Mouse (Mus musculus): ENCODE measurements around the gene Rbp4. TPM values are rescaled to one million over a fixed set of nuclear protein-coding genes. Genes with fewer than 3 reads are reported as not detected.

Rbp4 gene
- total RNA-seq, 2 experiments from 2014 or later, result 23.7 to 23.9 TPM

- intact Hi-C loops (cut with DNase I), result no loop called here
- DNase-seq (ENCODE audit: extremely low spot score in 1 of 2, low spot score in 2 of 2), result no peak
- Histone ChIP-seq H3K4me3 (no peak overlapping the region), H3K27ac (no peak overlapping the region)
- TF ChIP-seq CTCF (IDR thresholded peaks at IDR 0.05), result no peak
Measured at GRCm38 (mm10) chr19:38085841-38086240, 39.2 kb downstream of the Rbp4 start.

GRCm38 (mm10) chr19:38082931-38083525, 42.1 kb downstream of the Rbp4 start:
- no peak for DNase-seq (ENCODE audit: extremely low spot score in 1 of 2, low spot score in 2 of 2)
- no peak overlapping the region for H3K4me3 ChIP-seq
- no peak overlapping the region for H3K27ac ChIP-seq
- TF ChIP-seq CTCF (IDR thresholded peaks at IDR 0.05), result no peak
- intact Hi-C loops (cut with DNase I), result no loop called here

GRCm38 (mm10) chr19:38081361-38081760, 43.7 kb downstream of the Rbp4 start:
- H3K4me3 ChIP-seq, result no peak overlapping the region
- H3K27ac ChIP-seq, result no peak overlapping the region
- DNase-seq (ENCODE audit: extremely low spot score in 1 of 2, low spot score in 2 of 2), result no peak
- intact Hi-C loops (cut with DNase I), result no loop called here
- TF ChIP-seq CTCF (IDR thresholded peaks at IDR 0.05), result no peak

- no peak overlapping the region for H3K27ac ChIP-seq
- intact Hi-C loops (cut with DNase I), result loop anchor here (2.0 to 10.0 kb wide), 2 partner anchors 121 to 277 kb away; no protein-coding TSS in a partner anchor
- H3K4me3 ChIP-seq, result no peak overlapping the region
- TF ChIP-seq CTCF (IDR thresholded peaks at IDR 0.05), result no peak
- no peak for DNase-seq (ENCODE audit: extremely low spot score in 1 of 2, low spot score in 2 of 2)
Measured at GRCm38 (mm10) chr19:38077851-38078540, 47.1 kb downstream of the Rbp4 start.

GRCm38 (mm10) chr19:38076251-38076650, 48.8 kb downstream of the Rbp4 start:
- Histone ChIP-seq H3K27ac (no peak overlapping the region), H3K4me3 (no peak overlapping the region)
- DNase-seq (ENCODE audit: extremely low spot score in 1 of 2, low spot score in 2 of 2), result no peak
- TF ChIP-seq CTCF (IDR thresholded peaks at IDR 0.05), result peak; percentile 45
- intact Hi-C loops (cut with DNase I), result loop anchor here (2.0 to 10.0 kb wide), 2 partner anchors 123 to 279 kb away; no protein-coding TSS in a partner anchor

- TF ChIP-seq CTCF (IDR thresholded peaks at IDR 0.05), result no peak
- intact Hi-C loops (cut with DNase I), result loop anchor here (10.0 kb wide), 1 partner anchor 280 kb away; no protein-coding TSS in a partner anchor
- no peak for DNase-seq (ENCODE audit: extremely low spot score in 1 of 2, low spot score in 2 of 2)
- Histone ChIP-seq H3K4me3 (no peak overlapping the region), H3K27ac (no peak overlapping the region)
Measured at GRCm38 (mm10) chr19:38075051-38075450, 50.0 kb downstream of the Rbp4 start.

GRCm38 (mm10) chr19:38073226-38073625, 51.9 kb downstream of the Rbp4 start:
- no peak overlapping the region for H3K4me3 ChIP-seq
- H3K27ac ChIP-seq, result no peak overlapping the region
- DNase-seq (ENCODE audit: extremely low spot score in 1 of 2, low spot score in 2 of 2), result no peak
- no peak for TF ChIP-seq CTCF (IDR thresholded peaks at IDR 0.05)
- intact Hi-C loops (cut with DNase I), result loop anchor here (10.0 kb wide), 1 partner anchor 282 kb away; no protein-coding TSS in a partner anchor

Other genes starting within 250 kb of the Rbp4 start
- gene Myof, start 81.7 kb downstream of the Rbp4 start, total RNA-seq (2021), result 1 to 10 TPM; 4.0 to 8.0 TPM
- under 1 TPM; 0.35 to 0.38 TPM for gene Cep55, start 70.3 kb downstream of the Rbp4 start, total RNA-seq (2021)
- under 1 TPM in 1 of 2 experiments, not detected in 1; 0.25 TPM for gene Ffar4, start 28.2 kb downstream of the Rbp4 start, total RNA-seq (2021)
- under 1 TPM; 0.21 to 0.34 TPM for gene Pde6c, start 7.5 kb upstream of the Rbp4 start, total RNA-seq (2021)
- gene Fra10ac1, start 98.9 kb upstream of the Rbp4 start, total RNA-seq (2021), result 10 to 100 TPM; 14.4 to 16.3 TPM
- 100 to 1,000 TPM; 133 to 144 TPM for gene Lgi1, start 139.3 kb upstream of the Rbp4 start, total RNA-seq (2021)

Data from left cerebral cortex, adult 2 months (tissue).